Mouse (Mus musculus): Measurements from ENCODE around the gene Mex3b. TPM values are rescaled to one million over a fixed set of nuclear protein-coding genes. Genes with fewer than 3 reads are reported as not detected.

The Mex3b gene
- polyA plus RNA-seq, 1 experiment from 2014 or later: 16.3 TPM

DNA sequence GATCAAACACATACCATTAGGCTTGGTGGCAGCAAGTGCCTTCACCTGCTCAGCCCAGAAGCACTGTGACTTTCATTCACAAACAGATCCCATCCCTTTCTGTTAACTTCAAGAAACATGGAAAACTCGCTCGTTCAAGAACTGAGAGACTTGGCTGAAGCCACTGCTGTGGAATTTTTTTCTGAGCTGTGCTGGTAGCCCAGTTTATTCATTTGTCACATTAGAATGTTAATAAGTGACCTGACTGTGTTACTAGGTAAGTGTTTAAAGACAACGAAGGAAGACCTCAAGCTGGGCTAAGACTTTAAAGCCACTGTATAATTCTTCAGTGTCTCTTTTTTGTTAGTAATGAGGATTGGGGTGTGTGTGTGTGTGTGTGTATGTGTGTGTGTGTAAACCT, 35.9 kb downstream of the Mex3b start:
- 0 out of 2 replicates have a peak, but pooled peaks cover 2% of the 10 kb centered on the region for H3K9me3 ChIP-seq (ENCODE audit: control insufficient read depth, low read length)
- H3K9ac ChIP-seq (ENCODE audit: low read depth, low read length): no peak overlapping the region
- no peaks in the 10 kb centered on the region for H3K27me3 ChIP-seq (ENCODE audit: control insufficient read depth, insufficient read depth, low read length)
- no peaks in the 10 kb centered on the region for H3K4me1 ChIP-seq (ENCODE audit: control insufficient read depth, insufficient read depth, low read length)
- 69% methylated on average over 3 of the region's 3 CpGs for WGBS
- no peak overlapping the region for H3K27ac ChIP-seq (ENCODE audit: low read depth, low read length)
- no peaks in the 10 kb centered on the region for H3K36me3 ChIP-seq (ENCODE audit: control insufficient read depth, insufficient read depth, low read length)
- ATAC-seq (ENCODE audit: low FRiP score, low TSS enrichment): no peak
- H3K4me3 ChIP-seq (ENCODE audit: low read length): no peak overlapping the region
- H3K4me2 ChIP-seq (replicated peaks; ENCODE audit: low read depth, low read length): no peak overlapping the region

DNA sequence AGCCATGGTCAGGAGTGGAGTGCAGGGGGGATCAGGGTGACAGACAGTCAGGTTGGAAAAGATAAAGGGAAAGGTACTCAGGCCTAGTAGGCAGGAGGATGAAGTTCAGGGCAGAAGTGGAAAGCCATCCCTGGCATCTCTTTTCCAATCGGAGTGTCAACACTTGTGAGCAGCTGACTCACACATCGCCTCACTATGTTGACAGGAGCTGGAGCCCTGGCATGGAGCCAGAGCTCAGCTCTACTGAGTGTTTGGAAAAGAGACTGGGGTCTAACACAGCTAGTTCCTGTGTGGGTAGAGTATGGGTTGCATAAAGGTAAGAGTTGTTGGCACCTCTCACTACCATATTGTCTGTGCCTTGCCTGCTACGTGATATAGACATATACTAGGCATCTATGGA, 38.4 kb downstream of the Mex3b start:
- Histone ChIP-seq H3K9ac (ENCODE audit: low read depth, low read length) (no peak overlapping the region), H3K27ac (ENCODE audit: low read depth, low read length) (no peak overlapping the region), H3K4me2 (replicated peaks; ENCODE audit: low read depth, low read length) (no peak overlapping the region), H3K4me3 (ENCODE audit: low read length) (no peak overlapping the region), H3K27me3 (ENCODE audit: control insufficient read depth, insufficient read depth, low read length) (no peaks in the 10 kb centered on the region), H3K36me3 (ENCODE audit: control insufficient read depth, insufficient read depth, low read length) (no peaks in the 10 kb centered on the region), H3K9me3 (ENCODE audit: control insufficient read depth, low read length) (0 out of 2 replicates have a peak, but pooled peaks cover 2% of the 10 kb centered on the region), H3K4me1 (ENCODE audit: control insufficient read depth, insufficient read depth, low read length) (no peaks in the 10 kb centered on the region)
- WGBS: 80% methylated on average over 3 of the region's 3 CpGs
- ATAC-seq (ENCODE audit: low FRiP score, low TSS enrichment): no peak

DNA sequence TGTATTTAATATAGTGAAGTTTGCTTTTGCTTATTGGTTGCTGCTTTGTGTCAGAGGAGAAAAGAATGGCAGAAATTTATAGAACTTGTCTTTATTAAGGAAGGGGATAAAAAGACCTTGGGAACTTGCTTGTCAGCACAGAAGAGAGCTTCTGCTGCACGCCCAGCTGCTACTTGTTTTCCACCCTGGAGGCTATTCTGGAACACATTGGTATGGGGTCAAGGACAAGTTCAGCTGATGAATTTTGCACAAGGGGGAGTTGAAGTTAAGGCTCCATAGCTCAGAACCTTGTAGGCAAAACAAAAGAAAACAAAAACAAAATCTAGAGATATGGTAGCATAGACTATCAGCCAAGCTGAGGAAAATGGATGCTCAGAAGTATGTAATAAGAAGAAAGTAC, 39.9 kb downstream of the Mex3b start:
- Histone ChIP-seq H3K9me3 (ENCODE audit: control insufficient read depth, low read length) (0 out of 2 replicates have a peak, but pooled peaks cover 2% of the 10 kb centered on the region), H3K4me2 (replicated peaks; ENCODE audit: low read depth, low read length) (no peak overlapping the region), H3K27me3 (ENCODE audit: control insufficient read depth, insufficient read depth, low read length) (no peaks in the 10 kb centered on the region), H3K9ac (ENCODE audit: low read depth, low read length) (no peak overlapping the region), H3K27ac (ENCODE audit: low read depth, low read length) (no peak overlapping the region), H3K4me3 (ENCODE audit: low read length) (no peak overlapping the region), H3K36me3 (ENCODE audit: control insufficient read depth, insufficient read depth, low read length) (no peaks in the 10 kb centered on the region), H3K4me1 (ENCODE audit: control insufficient read depth, insufficient read depth, low read length) (no peaks in the 10 kb centered on the region)
- WGBS: 50% methylated on average over 1 of the region's 1 CpGs
- no peak for ATAC-seq (ENCODE audit: low FRiP score, low TSS enrichment)

GRCm38 (mm10) chr7:82910536-82911384, 43.6 kb downstream of the Mex3b start:
- Histone ChIP-seq H3K9ac (ENCODE audit: low read depth, low read length) (no peak overlapping the region), H3K36me3 (ENCODE audit: control insufficient read depth, insufficient read depth, low read length) (no peaks in the 10 kb centered on the region), H3K9me3 (ENCODE audit: control insufficient read depth, low read length) (0 out of 2 replicates have a peak, but pooled peaks cover 2% of the 10 kb centered on the region), H3K4me1 (ENCODE audit: control insufficient read depth, insufficient read depth, low read length) (no peaks in the 10 kb centered on the region), H3K27me3 (ENCODE audit: control insufficient read depth, insufficient read depth, low read length) (no peaks in the 10 kb centered on the region), H3K27ac (ENCODE audit: low read depth, low read length) (no peak overlapping the region), H3K4me3 (ENCODE audit: low read length) (no peak overlapping the region), H3K4me2 (replicated peaks; ENCODE audit: low read depth, low read length) (no peak overlapping the region)
- ATAC-seq (ENCODE audit: low FRiP score, low TSS enrichment): no peak
- WGBS: 74% methylated on average over 10 of the region's 10 CpGs

DNA sequence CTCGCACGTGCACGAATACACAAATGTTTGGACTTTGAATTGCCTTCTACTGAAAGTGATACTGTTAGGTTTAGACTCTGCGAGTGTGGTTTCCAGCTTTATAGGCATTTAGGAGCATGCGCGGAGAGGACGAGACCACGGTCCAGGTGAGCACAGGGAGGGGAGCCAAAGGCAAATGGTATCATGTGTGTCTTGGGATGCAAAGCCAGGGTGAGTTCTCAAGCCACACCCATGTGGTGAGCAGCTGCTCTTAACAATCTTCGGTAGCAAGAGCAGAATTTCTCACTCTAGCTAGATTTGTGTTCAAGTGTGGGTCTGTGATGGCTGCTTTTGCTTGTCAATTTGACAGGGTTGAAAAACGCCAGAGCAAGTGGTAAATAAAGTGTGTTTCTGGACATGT, 44.4 kb downstream of the Mex3b start:
- Histone ChIP-seq H3K4me2 (replicated peaks; ENCODE audit: low read depth, low read length) (no peak overlapping the region), H3K27me3 (ENCODE audit: control insufficient read depth, insufficient read depth, low read length) (no peaks in the 10 kb centered on the region), H3K27ac (ENCODE audit: low read depth, low read length) (no peak overlapping the region), H3K4me3 (ENCODE audit: low read length) (no peak overlapping the region), H3K4me1 (ENCODE audit: control insufficient read depth, insufficient read depth, low read length) (no peaks in the 10 kb centered on the region), H3K9ac (ENCODE audit: low read depth, low read length) (no peak overlapping the region), H3K9me3 (ENCODE audit: control insufficient read depth, low read length) (no peaks in the 10 kb centered on the region), H3K36me3 (ENCODE audit: control insufficient read depth, insufficient read depth, low read length) (no peaks in the 10 kb centered on the region)
- WGBS: 86% methylated on average over 10 of the region's 10 CpGs
- ATAC-seq (ENCODE audit: low FRiP score, low TSS enrichment): no peak

DNA sequence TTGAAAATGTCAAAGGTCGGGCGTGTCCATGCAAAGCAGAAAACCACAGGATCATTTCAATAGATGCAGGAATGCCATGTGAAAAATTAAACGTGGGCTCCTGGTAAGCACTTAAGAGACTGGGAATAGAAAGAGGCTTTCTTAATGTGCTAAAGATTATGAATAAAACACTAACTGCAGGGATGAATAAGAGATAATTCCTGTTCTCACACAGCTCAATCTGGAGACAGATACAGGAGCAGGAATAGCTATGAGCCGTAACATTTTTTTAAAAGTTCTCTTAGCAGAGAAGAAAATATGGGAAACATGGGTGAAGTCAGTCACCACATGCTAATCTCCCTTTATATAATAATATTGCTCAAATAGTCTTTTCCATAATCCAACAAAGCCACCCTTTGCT, 47.2 kb downstream of the Mex3b start:
- ATAC-seq (ENCODE audit: low FRiP score, low TSS enrichment): no peak
- H3K9ac ChIP-seq (ENCODE audit: low read depth, low read length): no peak overlapping the region
- H3K4me2 ChIP-seq (replicated peaks; ENCODE audit: low read depth, low read length): no peak overlapping the region
- H3K27ac ChIP-seq (ENCODE audit: low read depth, low read length): no peak overlapping the region
- WGBS: 84% methylated on average over 4 of the region's 4 CpGs
- no peak overlapping the region for H3K4me3 ChIP-seq (ENCODE audit: low read length)
- H3K27me3 ChIP-seq (ENCODE audit: control insufficient read depth, insufficient read depth, low read length): no peaks in the 10 kb centered on the region
- H3K4me1 ChIP-seq (ENCODE audit: control insufficient read depth, insufficient read depth, low read length): no peaks in the 10 kb centered on the region
- no peaks in the 10 kb centered on the region for H3K9me3 ChIP-seq (ENCODE audit: control insufficient read depth, low read length)
- no peaks in the 10 kb centered on the region for H3K36me3 ChIP-seq (ENCODE audit: control insufficient read depth, insufficient read depth, low read length)

Other genes with a start within 250 kb of the Mex3b start
- gene Saxo2, start 218.8 kb upstream of the Mex3b start, polyA plus RNA-seq (2014; fragmentation: Nextera tagmentation; extraction: Ambion mirVana): 5.5 and 8.6 TPM in 2 replicates
- 13.7 and 27.0 TPM in 2 replicates for gene Efl1, start 218.7 kb upstream of the Mex3b start, polyA plus RNA-seq (2014; fragmentation: Nextera tagmentation; extraction: Ambion mirVana)

All from kidney, embryonic 14.5 days (tissue).